Mouse (Mus musculus) cerebellum, adult 9-10 months (tissue): ENCODE results near the gene Ndufaf7.
A peak's percentile ranks its signal among the peaks of the same experiment; 100 is the strongest.

Experiments used
- DNase-seq: peaks from one replicate; pipeline ENCODE4 v3.0.0; 2022

Ndufaf7 gene

DNA sequence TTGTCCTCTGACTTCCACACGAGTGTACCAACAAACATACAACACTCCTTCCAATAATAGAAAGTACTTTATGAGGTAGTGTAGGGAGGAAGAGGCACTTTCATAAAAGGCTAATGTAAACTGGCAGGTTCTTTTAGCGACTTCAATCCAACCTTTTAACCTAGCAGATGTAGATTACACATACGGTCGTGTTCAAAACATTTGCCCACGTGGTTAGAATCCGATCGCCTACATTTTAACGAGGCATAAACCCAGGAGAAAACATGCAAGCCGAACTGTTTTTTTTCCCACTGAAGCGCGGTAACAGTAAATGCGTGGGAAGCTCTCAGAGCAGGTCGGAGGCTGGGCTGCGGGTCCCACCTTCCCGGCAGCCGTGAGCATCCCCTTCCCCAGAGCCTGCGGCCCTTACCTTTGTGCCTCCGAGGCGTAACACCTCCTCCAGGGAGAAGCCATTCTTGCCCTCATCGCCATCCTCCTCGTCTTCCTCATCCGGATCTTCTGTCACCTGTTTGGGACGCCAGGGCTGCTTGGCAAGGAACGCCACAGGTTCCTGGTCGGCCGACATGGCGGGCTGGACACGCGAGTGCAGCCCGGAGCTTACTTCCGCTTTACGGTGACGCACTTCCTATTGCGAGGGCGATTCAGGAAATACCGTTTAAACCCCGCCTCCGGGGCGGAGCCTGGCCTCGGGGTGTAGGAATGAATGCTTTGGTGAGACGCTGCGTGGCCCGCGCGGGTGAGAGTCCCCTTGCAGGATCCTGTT lies at the start of gene Ndufaf7, which contains the start of gene Cebpz:
Ndufaf7 (plus strand) TSS at position 671 of the 763 bp plus-strand sequence.
Cebpz (minus strand) TSS at position 601 of the 763 bp plus-strand sequence.
- peak; percentile 99 for DNase-seq

DNA sequence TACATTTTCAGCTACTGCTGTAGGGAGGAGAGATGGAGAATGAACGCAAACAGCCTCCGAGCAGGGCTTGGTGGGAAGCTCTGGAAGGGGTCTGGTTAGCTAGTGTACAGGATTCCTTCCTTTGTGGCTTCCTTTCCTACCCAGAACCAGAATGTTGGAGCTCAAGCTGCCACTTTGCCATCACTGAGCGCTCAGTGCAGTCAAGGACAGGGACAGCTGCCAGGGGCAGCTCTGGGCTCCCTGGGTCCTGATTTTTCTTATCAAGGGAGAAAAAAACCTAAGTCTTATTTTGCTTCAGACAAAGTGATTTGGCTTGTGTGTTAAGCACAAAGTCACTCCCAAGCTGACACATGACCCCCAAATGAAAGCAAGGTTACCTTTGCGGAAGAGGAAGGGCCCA lies 48.4 kb upstream of the Ndufaf7 start:
- no peak for DNase-seq

DNA sequence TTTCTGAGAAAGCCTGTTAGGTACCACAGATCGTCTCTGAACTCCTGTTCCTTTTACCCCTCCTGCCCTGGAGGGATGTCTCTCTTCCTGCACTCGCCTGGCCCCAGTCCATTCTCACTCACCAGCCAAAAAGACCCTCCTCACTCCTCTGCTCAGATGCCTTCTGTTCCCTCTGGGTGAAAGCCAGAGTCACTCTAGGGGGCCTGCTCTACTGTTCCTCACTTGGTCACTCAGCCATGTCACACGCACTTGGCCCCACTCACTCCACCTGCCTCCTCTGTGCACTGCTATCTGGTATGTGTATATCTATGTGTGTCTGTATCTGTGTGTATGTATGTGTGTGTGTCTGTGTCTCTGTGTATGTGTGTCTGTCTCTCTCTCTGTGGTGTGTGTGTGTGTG lies 47.8 kb upstream of the Ndufaf7 start:
- no peak for DNase-seq

DNA sequence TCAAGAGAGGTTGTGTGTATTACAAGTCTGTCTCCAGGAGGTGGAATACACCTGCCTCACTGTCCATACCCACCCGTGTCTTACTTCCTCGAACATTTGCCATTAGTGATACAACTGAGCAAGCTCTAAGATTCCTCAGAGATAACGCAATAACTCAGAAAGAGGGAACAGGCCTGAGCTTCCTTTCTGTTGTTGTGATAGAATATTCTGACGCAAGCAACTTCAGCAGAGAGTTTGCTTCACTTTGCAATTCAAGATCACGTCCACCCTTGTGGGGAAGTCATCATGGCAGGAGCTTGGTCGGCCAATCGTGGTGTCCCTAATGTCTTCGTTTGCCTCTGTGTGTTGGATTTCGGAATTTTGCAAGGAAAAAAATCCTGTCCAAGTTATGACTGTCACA lies 45.9 kb upstream of the Ndufaf7 start:
- DNase-seq: no peak

DNA sequence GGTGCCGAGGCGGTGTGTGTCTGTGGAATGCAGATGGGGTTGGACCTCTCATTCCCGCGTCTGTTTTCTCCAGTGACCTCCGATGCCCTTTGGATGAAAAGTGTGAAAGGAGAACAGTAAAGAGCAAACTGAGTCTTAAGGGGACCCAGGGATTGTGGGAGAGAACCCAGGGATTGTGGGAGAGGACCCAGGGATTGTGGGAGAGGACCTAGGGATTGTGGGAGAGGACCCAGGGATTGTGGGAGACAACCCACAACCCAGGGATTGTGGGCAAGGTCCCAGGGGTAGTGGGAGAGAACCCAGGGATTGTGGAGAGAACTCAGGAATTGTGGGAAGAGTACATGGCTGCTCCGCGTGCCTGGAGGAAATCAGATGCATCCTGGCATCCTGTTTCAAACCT lies 41.9 kb upstream of the Ndufaf7 start:
- DNase-seq: no peak

DNA sequence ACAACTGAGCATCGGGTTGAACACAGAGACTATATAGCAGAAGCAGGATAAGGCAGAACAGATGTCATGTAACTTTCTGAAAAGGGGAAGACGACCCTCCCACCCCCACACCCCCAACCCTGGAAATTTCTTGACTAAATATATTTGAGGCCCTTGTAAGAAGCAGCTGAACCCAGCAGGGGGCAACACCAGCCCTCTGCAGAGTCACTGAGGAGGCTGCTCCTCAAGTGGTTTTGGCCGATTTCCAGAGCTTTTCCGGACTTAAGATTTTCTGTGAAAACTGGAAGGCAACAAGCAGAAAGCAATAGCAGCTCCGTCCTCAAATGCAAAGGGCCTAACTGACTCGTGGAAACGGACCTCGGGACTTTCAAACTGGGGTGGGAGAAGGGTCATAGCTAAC lies 41.5 kb upstream of the Ndufaf7 start:
- no peak for DNase-seq

DNA sequence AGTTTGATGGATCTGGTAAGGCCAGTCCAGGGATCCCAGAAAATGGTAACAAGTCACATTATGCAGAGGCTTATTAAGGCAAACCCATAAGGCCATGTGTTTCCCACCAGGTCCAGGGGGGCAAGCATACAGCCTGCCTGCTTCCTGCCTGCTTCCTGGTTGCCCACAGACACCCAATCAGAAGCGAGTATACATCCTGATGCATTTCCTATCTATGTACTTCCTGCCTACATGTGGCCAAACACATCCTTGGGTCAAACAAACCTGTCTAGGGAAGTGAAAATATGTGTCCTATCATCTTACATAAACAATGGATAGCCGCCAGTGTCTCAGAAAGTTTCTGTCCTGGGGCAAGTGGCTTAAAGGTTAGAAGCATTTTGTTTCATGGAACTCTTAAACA lies 33.8 kb upstream of the Ndufaf7 start:
- no peak for DNase-seq

DNA sequence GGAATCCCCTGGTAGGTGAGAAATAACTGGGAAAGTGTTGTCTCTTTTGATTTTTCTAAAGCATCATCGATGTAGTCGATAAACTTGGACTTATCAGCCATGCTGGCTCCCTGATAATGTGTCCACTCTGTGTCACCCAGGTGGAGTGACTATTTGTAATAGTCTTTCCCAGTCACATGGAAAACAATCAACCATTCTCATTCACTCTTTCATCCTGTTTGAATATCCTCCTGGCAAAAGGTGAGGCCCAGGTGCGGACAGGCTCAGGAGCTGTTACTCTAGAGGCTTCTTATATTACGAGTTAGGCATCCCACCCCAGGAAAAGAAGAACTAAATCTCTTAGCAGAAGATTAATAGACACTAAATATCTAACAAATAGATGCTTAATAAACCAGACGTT lies 30.0 kb upstream of the Ndufaf7 start, which contains the start of gene Sult6b1:
Sult6b1 (minus strand) TSS at position 101 of the 400 bp plus-strand sequence.
- DNase-seq: no peak

DNA sequence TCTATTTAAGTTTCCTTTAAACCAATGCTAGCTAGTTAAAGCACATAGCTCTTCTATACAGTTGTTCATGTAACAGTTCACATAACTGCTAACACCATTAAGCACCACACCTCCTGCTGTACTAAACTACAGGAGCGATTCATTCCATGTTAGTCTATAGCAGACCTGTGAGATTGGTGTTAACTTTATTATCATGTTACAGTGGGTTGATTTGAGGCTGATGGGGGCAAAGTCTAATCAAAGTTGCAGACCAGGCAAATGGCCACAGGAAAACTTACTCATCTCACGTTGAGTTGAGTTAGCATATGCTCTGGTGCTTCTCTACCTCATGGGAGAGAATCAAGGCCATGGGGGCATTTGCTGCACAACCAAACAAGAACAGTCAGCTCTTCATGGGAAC lies 27.6 kb upstream of the Ndufaf7 start:
- no peak for DNase-seq

DNA sequence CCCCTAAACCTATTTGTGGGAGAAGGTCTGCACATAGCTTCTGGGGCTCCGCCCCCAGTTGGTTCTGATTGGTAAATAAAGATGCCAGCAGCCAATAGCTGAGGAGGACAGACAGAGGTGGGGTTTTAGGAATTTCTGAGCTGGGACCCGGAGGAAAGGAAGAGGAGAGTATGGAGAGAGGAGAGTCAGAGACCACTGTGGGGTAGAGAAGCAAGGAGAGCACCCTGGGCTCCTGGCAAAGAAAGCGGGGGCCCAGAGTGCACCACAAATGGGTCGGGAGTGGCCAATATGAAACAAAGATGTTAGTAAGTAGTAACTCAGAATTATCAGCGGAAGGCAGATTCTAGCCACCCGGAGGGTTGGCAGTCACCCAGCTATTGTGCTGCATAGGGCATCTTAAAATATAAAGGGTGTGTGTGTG lies 24.1 kb upstream of the Ndufaf7 start:
- DNase-seq: peak; percentile 59

DNA sequence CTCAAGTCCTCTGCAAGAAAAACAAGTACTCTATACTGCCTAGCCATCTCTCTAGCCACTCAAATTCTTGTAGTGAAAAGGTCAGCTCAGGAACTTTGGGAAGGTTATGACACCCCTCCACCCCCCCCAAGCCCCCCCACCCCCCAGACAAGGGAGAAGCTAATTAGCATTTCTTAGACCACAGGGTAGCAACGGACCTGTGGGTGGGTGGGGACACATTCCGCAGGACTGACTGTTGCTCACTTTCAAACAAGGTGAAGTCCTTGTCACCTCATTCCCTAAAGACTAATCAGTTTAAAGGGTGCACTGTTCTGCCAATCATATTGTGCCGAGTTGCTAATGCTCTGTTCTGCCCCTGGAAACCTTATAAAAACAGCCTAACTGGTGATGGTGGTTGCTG lies 23.0 kb upstream of the Ndufaf7 start:
- DNase-seq: no peak

DNA sequence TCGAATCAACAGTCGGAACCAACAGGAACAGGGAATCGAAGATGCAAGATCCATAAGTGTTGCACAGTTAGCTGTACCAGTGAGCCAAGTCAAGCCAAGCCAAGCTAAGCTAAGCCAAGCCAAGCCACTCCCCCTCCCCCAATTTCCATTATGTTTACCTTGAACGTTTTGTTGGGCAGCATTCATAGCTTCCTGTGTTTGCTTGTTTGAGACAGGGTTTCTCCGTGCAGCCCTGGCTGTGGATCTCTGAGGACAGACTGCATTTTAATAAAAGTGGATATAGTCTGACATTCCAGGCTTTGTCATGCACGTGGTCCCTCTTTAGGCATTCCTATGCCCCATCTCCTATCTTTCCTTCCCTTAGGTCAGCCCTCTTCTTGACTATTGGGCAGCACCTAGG lies 21.2 kb upstream of the Ndufaf7 start:
- DNase-seq: peak; percentile 33

DNA sequence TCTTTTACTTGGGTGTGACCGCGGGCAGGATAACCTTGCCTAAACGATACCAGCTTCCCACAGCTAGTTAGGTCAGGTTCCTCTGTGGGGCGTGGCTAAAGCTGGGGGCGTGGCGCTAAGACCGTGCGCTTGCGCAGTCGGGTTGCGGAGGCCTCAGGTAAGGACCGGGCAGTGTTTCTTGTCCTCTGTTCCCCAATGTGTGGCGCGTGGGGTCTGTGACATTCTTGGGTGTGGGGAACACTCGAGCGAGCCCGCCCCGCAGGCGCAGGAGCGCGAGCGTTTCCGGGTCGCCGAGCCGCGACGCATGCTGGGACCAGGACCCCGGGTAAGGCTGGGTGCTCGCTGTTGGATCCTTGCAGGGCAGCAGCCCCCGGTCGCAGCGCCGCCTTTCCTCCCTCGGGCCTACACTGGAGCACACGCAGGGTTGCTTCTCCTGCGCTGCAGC lies 20.5 kb upstream of the Ndufaf7 start, which contains the start of gene Cebpzos:
Cebpzos (plus strand) TSS at position 132 of the 445 bp plus-strand sequence.
- peak; percentile 95 for DNase-seq

DNA sequence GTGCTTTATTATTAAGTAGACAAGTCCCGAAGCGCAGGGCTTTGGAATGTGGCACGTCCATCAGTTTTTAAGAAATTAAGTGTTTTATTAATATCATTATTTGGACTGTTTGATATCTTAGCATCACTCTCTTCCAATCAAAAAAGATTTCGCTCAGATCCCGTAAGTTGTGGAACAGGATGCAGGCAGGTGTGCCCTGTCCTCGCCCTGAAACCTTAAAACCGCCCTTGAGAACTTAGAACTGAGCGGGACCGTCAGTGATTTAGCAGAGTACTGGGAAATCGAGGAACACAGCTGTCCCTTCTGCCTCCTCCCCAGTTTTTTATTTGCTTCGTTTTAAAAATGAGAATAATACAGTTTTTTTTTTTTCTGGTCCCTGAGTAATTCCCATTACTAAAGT lies 20.0 kb upstream of the Ndufaf7 start:
- DNase-seq: no peak

DNA sequence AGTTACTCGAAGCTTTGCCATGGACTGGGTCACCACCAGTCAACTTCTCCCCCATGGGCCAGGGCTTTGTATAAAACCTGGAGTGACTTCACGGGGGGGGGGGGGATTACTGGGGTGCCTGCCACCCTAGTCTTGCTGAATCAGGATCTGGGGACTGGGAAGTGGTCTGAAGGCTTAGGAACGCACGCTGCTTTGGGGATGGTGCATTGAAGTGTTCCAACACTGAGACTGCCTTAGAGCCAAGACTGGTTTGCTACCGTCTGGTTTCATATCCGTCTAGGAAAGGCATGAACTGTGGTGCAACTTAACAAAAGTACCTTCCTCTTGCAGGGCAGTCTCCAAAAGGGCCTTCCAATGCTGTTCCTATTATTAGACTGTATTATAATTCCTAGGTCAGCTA lies 19.2 kb upstream of the Ndufaf7 start:
- DNase-seq: no peak

DNA sequence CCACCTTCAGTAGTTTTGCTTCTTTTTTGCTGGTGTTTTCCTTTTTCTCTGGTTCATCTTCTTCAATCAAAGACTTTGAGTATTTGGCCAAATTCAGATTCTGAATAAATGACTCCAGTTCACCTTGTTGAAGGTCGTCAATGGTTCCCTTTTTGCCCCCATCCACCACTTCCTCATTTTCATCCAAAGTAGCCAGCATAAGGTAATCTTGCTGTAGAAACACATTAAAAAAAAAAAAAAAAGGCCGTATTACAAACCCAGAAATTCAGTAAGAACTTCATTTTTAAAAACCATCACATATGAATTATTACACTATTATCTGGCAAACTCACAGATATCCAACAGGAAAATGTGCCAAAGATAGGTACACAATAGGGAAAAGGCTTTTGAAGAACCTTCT lies 1.1 kb upstream of the Ndufaf7 start:
- no peak for DNase-seq

DNA sequence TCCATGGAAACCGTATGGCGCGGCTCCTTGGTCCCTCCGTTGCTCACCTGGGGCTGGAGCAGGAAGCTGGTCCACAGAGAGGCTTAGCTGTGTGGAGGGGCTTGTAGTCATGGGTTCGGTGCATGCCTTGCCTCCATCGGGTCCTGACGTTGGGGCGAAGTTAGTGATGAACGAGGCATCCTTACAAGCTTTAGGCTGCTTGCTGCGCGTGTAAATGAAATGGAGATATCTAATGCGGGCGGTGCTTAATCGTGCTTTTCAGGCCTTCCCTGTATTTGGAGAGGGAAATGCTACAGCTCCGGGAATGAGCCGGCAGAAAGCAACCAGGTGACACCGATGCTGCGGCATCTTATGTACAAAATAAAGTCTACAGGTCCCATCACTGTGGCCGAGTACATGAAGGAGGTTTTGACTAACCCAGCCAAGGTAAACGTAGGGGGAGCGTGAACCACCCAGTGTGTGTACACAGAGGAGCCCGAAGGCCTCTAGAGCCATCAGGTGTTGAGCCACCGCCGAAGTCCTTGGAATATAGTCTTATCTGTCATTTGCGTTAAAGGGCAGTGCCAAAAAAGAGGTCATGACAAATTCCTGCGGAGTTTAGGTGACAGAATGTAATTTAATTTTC lies 405 bp downstream of the Ndufaf7 start:
- DNase-seq: no peak

DNA sequence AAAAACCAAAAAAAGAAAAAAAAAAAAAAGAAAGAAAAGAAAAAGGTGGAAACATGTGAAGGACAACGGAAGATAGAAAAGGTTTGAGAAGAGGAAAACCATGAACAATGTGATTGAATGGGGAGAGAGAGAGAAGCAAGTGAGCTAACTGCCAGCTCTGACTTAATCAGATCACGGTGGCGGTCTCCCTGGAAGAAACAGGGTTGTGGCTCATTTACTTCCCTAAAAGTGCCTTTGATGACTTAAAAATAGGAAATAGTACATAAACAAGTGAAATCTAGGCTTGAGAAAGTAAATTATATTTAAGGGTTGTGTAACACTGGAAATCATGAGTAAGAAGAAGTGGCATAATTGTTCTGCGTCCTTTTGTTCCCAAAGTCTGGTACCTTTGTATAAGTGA lies 2.0 kb downstream of the Ndufaf7 start:
- no peak for DNase-seq

DNA sequence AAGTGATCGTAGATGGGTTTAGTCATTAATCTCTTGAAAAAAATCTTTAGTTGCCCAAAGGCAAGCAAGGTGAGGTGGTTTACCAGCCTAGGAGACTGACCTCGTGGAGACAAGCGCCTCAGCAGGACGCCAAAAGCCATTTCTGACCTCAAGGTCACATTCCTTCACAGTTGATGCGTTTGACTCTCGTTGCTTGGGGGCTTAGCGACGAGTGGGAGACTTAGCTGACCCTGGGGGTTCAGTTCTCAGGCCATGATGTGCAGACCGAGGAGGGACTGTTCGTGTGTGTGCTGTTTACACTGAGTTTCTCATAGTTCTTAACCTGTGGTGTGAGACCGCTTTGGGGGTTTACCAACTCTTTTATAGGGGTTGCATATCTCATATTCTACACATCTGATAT lies 5.6 kb downstream of the Ndufaf7 start:
- DNase-seq: no peak

DNA sequence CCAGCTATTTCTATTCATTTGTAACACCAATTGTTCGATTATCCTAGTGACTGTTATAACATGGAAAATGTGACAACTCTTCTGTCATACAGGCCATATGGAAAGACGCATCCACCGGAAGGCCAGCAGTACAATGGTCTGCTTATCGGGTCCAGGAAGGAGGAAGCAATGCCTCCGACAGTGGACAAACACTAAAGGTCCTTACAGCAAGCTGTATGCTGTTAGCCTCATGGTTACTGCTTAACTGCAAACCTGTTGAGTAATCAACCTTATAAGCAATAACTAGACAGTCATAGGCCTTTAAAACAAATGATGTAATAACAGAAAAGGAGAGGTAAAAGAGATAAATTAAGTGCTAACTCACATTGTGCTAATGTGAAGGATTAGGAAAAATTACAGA lies 14.3 kb downstream of the Ndufaf7 start:
- DNase-seq: no peak

DNA sequence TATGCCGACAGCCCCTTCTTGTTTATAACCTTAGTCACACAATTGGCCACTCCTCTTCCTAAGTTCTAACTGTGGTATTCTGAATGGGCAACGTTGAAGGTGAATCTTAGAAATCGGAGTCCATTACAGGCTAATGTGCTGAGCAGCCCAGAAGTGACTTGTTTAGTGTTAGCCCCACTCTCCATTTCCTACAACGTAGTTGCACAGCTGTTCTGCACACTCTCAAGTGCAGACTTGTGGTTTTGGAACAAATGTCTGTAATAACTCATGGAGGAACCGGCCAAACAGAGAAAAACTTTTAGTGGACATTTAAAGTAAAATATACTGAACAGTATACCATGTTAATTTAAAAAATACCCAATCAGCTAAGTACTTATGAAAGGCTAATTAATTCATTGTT lies 15.1 kb downstream of the Ndufaf7 start:
- DNase-seq: no peak

DNA sequence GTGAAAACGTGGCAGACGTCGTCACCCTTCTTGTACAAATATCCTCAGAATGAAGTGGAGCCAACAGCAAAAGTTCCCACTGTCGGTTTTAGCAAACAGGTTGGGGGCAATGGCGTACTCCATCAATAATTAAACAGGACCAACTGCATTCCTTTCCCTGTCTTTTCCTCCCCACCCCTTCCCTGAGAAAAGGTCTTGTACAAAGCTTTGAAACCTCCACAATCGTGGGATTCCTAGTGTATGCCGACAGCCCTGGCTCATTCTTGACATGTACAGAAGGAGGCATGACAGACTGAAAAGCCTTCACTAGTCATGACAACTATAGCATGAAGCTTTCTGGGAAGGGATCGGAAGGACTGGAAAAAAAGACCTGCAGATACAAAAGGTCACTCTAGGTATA lies 16.3 kb downstream of the Ndufaf7 start:
- no peak for DNase-seq

DNA sequence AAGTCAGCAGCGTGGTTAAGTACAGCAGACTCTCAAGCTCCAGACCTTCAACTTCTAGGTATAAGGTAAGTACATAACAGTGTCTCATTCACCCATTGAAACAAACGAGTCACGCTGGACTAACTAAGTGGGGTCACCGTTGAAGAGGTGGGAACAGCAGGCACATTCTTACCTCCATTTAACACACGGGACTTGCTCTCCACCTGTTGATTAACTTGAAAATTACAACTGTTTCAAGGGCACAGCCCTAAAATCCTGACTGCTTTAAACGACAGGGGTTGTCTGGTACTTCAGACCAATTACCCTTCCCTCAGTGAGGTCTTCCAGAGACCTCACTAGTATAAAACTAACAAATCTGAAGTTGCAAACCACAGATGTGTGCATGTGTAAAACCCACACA lies 22.5 kb downstream of the Ndufaf7 start:
- DNase-seq: no peak

DNA sequence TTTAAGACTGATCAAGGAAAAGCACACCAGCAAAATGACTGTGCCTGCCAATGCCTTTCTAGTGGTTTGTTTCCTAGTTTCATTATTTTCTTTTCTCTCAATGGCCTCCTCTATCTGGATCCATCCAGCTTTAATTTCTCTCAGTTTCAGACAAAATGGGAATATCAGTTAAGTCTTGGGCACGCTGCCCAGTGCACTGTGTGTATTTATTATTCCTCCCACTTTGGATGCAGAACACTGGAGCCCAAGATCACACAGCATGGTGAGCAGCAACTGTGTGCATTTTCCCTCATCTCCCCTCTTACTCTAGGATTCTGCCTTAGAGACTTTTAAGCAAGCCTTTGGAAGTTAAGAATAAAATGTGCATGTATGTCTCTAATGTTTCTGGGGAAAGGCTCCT lies 27.5 kb downstream of the Ndufaf7 start:
- DNase-seq: no peak
